Mouse (Mus musculus): ENCODE measurements around the gene Zfp335. TPM values are rescaled to one million over a fixed set of nuclear protein-coding genes. Genes with fewer than 3 reads are reported as not detected.

Zfp335 gene
- total RNA-seq, 2 experiments from 2014 or later: 7.4 to 8.4 TPM

- no peak for DNase-seq (ENCODE audit: low spot score)
Observed at GRCm38 (mm10) chr2:164930706-164931581, 19.4 kb upstream of the Zfp335 start.

DNA sequence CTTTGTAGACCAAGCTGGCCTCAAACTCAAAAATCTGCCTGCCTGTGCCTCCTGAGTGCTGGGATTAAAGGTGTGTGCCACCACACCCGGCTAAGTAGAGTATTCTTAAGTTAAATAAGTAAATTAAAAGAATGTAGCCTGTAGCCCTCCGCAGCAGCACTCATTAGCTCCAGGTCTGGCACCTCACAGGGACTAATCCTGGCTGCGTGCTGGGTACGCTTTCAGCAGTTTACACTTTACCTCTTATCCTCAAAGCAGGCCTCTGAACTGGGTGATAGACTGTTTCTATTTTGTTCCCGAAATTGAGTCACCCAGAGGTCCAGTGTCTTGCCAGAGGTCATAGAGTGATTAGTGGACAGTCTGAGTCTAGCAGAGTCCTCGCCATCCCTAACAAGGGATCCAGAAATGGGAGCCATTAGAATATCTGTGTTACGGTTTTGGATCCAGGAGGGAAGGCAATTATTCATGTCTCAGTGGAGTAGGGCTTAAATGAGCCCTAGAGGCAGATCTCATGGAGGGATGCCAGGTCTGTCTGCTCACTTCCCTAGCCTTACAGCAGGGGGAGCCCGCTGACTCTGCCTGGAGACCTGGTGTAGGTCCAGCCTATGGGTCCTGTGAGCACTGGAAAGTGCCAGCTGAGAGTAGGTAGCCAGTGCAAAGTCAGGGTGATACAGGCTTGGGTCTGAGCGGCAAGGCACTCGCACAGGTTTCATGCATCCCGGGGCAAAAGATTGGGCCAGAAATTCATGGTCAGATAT, 12.7 kb upstream of the Zfp335 start:
- peak; percentile 93 for DNase-seq (ENCODE audit: low spot score)

- DNase-seq (ENCODE audit: low spot score): no peak
Observed at GRCm38 (mm10) chr2:164923291-164923690, 11.7 kb upstream of the Zfp335 start.

GRCm38 (mm10) chr2:164921984-164922383, 10.4 kb upstream of the Zfp335 start:
- no peak for DNase-seq (ENCODE audit: low spot score)

GRCm38 (mm10) chr2:164918325-164918724, 6.8 kb upstream of the Zfp335 start:
- DNase-seq (ENCODE audit: low spot score): no peak

DNA sequence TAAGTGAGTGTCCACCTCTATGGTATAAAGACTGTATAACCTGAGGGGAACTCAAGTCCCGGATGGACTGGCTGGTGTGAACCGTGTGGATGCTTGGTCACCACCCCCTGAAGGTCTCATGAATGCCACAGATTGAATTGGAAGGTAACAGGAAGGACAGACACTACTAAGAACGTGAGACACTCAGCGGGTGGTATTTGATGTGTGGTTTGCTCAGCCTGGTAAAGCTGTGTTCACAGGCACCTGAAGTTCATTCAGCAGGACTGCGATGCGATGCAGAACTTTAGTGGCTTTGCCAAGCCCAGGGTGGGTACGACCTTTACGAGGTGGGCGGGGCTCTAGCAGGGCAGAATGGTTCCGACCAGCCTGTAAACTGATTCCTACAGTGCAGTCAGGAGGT, 5.8 kb upstream of the Zfp335 start:
- DNase-seq (ENCODE audit: low spot score): no peak

GRCm38 (mm10) chr2:164916820-164917219, 5.3 kb upstream of the Zfp335 start:
- no peak for DNase-seq (ENCODE audit: low spot score)

DNA sequence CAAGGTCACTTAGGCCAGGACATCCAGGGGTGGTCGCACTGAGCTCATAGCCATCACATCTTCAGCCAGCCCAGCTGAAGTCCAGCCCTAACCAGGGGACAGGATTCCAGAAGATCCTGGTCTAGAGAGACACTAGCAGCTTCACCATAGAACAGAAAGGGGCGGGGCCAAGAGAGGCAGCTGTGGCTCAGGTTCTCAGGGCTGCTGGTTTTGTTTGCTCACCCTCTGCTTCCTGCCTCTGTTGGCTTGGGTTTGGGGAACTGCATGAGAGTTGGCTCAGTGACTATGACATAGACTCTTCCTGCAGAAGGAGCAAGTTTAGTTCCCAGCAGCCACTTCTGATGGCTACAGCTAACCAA, 1.9 kb upstream of the Zfp335 start:
- DNase-seq (ENCODE audit: low spot score): no peak

GRCm38 (mm10) chr2:164912749-164913427, 1.3 kb upstream of the Zfp335 start:
- DNase-seq (ENCODE audit: low spot score): no peak

DNA sequence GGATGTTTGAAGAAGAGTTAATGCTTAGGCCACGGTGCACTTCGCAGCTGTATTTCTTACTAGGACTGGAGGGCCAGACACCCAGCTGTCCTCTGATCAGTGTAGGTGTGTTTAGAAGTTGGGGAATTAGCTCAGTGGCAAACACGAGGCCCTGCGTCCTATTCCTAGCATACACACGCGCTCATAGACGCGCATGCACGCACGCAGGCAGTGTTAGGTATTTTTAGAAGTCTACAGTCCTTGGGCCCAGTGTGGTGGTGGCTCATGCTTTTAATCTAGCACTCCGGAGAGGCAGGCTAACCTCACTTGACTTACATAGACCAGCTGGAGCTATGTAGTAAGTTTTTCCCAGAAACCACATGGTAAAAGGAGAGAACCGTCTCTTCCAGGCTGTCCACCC, 594 bp upstream of the Zfp335 start:
- peak; percentile 75 for DNase-seq (ENCODE audit: low spot score)

- no peak for DNase-seq (ENCODE audit: low spot score)
Observed at GRCm38 (mm10) chr2:164910360-164911061, 1.0 kb downstream of the Zfp335 start.

DNA sequence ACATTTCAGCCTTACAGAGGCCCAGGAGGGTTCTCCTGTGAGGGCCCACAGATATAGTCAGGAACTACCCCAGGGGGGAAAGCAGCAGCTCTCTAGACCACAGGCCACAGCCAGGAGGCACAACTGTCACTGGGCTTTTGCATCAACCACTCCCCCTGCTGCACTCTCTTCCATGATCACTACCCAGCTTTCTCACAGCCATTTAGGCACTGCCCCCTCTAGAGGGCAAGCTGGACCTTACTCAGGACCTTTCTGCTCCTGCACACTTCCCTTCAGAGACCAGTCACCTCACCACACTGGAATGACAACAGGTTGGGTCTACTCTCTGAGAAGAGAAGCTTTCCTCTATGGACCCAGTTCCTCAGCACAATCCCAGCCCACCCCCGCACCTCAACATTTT, 2.0 kb downstream of the Zfp335 start:
- peak; percentile 53 for DNase-seq (ENCODE audit: low spot score)

DNA sequence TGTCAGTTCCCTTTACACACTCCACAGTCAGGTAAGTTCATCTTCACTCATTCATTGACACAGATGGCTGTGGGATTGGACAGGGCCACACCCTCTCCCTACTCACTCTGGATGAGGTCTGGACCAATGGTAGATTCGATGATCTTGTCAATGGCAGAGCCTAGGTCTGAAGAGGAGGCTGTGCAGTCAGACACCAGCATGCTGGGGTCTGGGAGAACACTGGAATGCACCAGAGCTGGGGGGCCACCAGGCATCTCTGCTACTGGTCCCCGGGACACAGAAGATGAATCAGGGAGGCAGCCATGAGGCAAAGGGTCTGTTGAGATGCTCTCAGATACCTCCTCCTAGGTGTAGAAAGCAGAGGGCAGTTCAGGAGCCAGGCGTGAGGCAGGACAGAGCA, 2.5 kb downstream of the Zfp335 start:
- DNase-seq (ENCODE audit: low spot score): no peak

DNA sequence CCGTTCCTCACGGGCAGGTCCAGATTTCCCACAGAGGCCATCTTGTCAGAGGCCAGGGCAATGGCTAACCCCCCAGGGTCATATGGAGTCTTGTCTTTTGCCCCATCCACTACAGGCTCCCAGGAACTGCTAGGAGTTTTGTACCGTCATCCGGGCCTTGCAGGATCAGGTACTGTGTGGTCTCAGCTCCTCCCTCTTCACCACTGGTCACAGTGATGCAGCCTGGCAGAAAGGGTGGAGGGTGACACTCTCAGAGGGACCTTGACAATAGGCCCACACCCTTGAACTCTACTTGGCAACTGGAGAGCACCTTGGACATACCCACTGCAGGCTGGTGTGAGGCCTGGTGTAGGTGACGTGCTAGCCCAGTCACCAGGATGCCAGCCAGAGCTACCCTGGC, 3.5 kb downstream of the Zfp335 start:
- no peak for DNase-seq (ENCODE audit: low spot score)

GRCm38 (mm10) chr2:164907511-164907910, 4.0 kb downstream of the Zfp335 start:
- DNase-seq (ENCODE audit: low spot score): no peak

GRCm38 (mm10) chr2:164906071-164906470, 5.5 kb downstream of the Zfp335 start:
- no peak for DNase-seq (ENCODE audit: low spot score)

- DNase-seq (ENCODE audit: low spot score): no peak
Observed at GRCm38 (mm10) chr2:164903496-164903895, 8.1 kb downstream of the Zfp335 start.

GRCm38 (mm10) chr2:164901380-164901779, 10.2 kb downstream of the Zfp335 start:
- no peak for DNase-seq (ENCODE audit: low spot score)

- DNase-seq (ENCODE audit: low spot score): no peak
Observed at GRCm38 (mm10) chr2:164899723-164900459, 11.7 kb downstream of the Zfp335 start.

DNA sequence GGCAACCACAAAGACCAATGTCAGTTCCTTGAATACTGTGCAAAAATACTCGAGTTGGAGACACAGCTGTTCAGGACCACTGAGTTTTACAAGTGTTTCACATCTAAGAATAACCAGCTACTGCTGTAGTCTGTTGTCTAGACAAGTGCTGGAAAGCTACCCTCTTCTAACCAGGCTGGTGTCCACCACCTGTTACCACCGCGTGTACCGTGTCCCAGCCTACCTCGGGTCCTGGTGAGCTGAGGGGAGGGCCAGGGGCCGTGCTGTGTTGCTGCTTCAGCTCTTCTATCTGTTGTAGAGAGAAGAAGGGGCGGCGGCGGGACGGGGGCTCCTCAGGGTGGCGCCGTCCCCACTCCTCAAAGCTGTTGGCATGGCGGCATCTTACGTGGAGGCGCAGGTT, 12.5 kb downstream of the Zfp335 start:
- no peak for DNase-seq (ENCODE audit: low spot score)

DNA sequence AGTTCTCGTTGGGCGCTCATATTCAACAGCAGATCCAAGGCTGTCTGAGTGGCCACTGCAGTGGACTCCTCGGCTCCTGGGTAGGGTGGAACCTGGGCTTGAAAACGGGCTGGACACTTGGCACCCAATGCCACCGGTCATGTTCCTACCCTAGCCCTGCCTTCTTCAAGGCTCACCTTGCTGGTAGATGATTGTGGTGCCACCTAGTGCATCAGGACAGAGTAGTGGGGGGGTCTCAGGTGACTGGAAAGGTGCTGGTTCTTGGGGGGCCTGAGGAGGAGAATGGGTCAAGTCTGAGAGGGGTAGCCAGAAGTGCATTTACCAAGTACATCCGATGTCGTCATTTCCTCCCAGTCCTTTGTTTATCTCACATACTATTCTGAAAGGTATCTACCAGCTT, 13.5 kb downstream of the Zfp335 start:
- no peak for DNase-seq (ENCODE audit: low spot score)
